ENCODE assay signal across 16 mouse cellular contexts in the genomic region with DNA sequence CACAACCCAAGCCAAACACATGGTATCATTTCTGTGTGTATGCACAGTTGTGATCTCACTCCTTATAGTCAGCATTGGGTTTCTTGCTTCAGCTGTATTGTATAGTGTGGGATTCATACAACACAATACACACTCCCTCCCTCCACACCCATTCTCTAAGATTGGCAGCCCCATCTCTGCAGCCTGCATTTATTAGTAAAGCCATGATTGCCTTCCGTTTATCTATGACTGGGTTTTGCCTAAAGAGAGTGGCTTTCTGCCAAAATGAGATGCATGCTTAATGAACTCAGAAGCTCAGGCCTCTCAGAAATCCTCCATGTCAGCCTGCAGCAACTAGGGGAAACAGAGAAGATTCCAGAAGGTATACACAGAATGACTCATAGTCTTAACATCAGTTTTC.
A peak's percentile ranks its signal among the peaks of the same experiment; 100 is the strongest.
DNase-seq lines count a peak whose midpoint lies in the region; ATAC-seq and TF ChIP-seq lines count a peak whose summit lies in the region.
"Had no signal": no experiment of that assay in that cellular context is flagged by ENCODE, and none has a peak within 500 bp of the region (broad histone marks: within the 10 kb centered on the region; RNA-seq: fewer than 3 reads in every experiment).

No protein-coding gene starts in this region.

- DNase-seq in neural tube, embryonic 10.5 days (ENCODE audit: extremely low spot score, low spot score): no peak
- DNase-seq in hindbrain, postnatal 0 days (ENCODE audit: low spot score): peak; percentile 69
- DNase-seq in telencephalon, adult 2 months (ENCODE audit: low read depth, low spot score): peak; percentile 8
- no peak for DNase-seq in adrenal gland, adult 18-20 months (ENCODE audit: low spot score in 2 of 2)
- DNase-seq in thymus, postnatal 0 days (ENCODE audit: low spot score): no peak
- DNase-seq: cerebellum, adult 11-12 months; gastrocnemius, postnatal 25 days; kidney, postnatal 25 days; layer of hippocampus, adult 9-11 months; liver, embryonic 13.5 days; thymus, postnatal 36 days had no signal

- H3K9ac ChIP-seq in neural tube, embryonic 13.5 days: no peak overlapping the region
- no peak overlapping the region for H3K9ac ChIP-seq in forebrain, embryonic 13.5 days
- no peak overlapping the region for H3K9ac ChIP-seq in hindbrain, postnatal 0 days (replicated peaks; ENCODE audit: low read length)
- H3K9ac ChIP-seq: embryonic facial prominence, embryonic 13.5 days; liver, embryonic 13.5 days had no signal

- H3K36me3 ChIP-seq in neural tube, embryonic 13.5 days: no peaks in the 10 kb centered on the region
- H3K36me3 ChIP-seq in forebrain, embryonic 13.5 days (ENCODE audit: poor library complexity, severe bottlenecking): no peaks in the 10 kb centered on the region
- H3K36me3 ChIP-seq in hindbrain, postnatal 0 days (ENCODE audit: insufficient read depth, low read length): no peaks in the 10 kb centered on the region
- H3K36me3 ChIP-seq: embryonic facial prominence, embryonic 13.5 days; heart, embryonic 10.5 days; liver, embryonic 13.5 days had no signal

- peaks cover 42% of the 10 kb centered on the region for H3K4me1 ChIP-seq in neural tube, embryonic 13.5 days (replicated peaks)
- peaks cover 33% of the 10 kb centered on the region for H3K4me1 ChIP-seq in forebrain, embryonic 13.5 days
- H3K4me1 ChIP-seq in hindbrain, postnatal 0 days (ENCODE audit: insufficient read depth, low read length): no peaks in the 10 kb centered on the region
- H3K4me1 ChIP-seq: heart, embryonic 10.5 days; liver, embryonic 13.5 days had no signal

- H3K9me3 ChIP-seq in neural tube, embryonic 13.5 days: no peaks in the 10 kb centered on the region
- H3K9me3 ChIP-seq in forebrain, embryonic 13.5 days (replicated peaks): no peaks in the 10 kb centered on the region
- H3K9me3 ChIP-seq in hindbrain, postnatal 0 days (ENCODE audit: low read length): no peaks in the 10 kb centered on the region
- H3K9me3 ChIP-seq: embryonic facial prominence, embryonic 13.5 days; heart, embryonic 10.5 days; liver, embryonic 13.5 days had no signal

- H3K27ac ChIP-seq in neural tube, embryonic 13.5 days (replicated peaks): peak overlapping the region; percentile 71
- H3K27ac ChIP-seq in forebrain, embryonic 13.5 days: peak overlapping the region; percentile 33; the same call in 1 of the 2 replicates
- H3K27ac ChIP-seq in hindbrain, postnatal 0 days: peak overlapping the region; percentile 28; the same call in 1 of the 2 replicates
- H3K27ac ChIP-seq: embryonic facial prominence, embryonic 13.5 days; heart, embryonic 10.5 days; liver, embryonic 13.5 days had no signal

- no peak overlapping the region for H3K4me2 ChIP-seq in neural tube, embryonic 13.5 days
- no peak overlapping the region for H3K4me2 ChIP-seq in forebrain, embryonic 13.5 days
- no peak overlapping the region for H3K4me2 ChIP-seq in hindbrain, postnatal 0 days (ENCODE audit: low read depth, low read length)
- H3K4me2 ChIP-seq: embryonic facial prominence, embryonic 13.5 days; liver, embryonic 13.5 days had no signal

- ATAC-seq in neural tube, embryonic 13.5 days (ENCODE audit: low read depth): no peak
- ATAC-seq in forebrain, embryonic 13.5 days: peak; percentile 87
- peak; percentile 67 for ATAC-seq in hindbrain, postnatal 0 days
- ATAC-seq: intestine, postnatal 0 days had no signal

- TF ChIP-seq CTCF in hindbrain, postnatal 0 days (IDR thresholded peaks at IDR 0.05; ENCODE audit: low read depth): no peak

- no peaks in the 10 kb centered on the region for H3K27me3 ChIP-seq in neural tube, embryonic 13.5 days
- H3K27me3 ChIP-seq in forebrain, embryonic 13.5 days: no peaks in the 10 kb centered on the region
- no peaks in the 10 kb centered on the region for H3K27me3 ChIP-seq in hindbrain, postnatal 0 days (ENCODE audit: insufficient read depth, low read length)
- H3K27me3 ChIP-seq: embryonic facial prominence, embryonic 13.5 days; liver, embryonic 13.5 days had no signal

- 18% methylated on average over 1 of the region's 1 CpGs for WGBS in neural tube, embryonic 13.5 days
- 3% methylated on average over 1 of the region's 1 CpGs for WGBS in forebrain, embryonic 13.5 days
- 6% methylated on average over 1 of the region's 1 CpGs for WGBS in hindbrain, postnatal 0 days

- H3K4me3 ChIP-seq in neural tube, embryonic 13.5 days: no peak overlapping the region
- H3K4me3 ChIP-seq in forebrain, embryonic 13.5 days: no peak overlapping the region
- H3K4me3 ChIP-seq in hindbrain, postnatal 0 days (ENCODE audit: low read length): no peak overlapping the region
- H3K4me3 ChIP-seq: embryonic facial prominence, embryonic 13.5 days; heart, embryonic 10.5 days; liver, embryonic 13.5 days had no signal

Comparison
In these comparisons a context has a peak if more than half of its experiments do, and no peak if none do; other contexts are left out.
1. DNase-seq: peak in hindbrain, postnatal 0 days (single experiment) and telencephalon, adult 2 months (single experiment); none in neural tube, embryonic 10.5 days (single experiment), adrenal gland, adult 18-20 months (0 of 2) and thymus, postnatal 0 days (single experiment).
2. Peak in every context shown above with its lines, with median percentiles within 50 percentile points of each other: H3K27ac ChIP-seq.